Mouse (Mus musculus): ENCODE data around the gene Uggt1.

The Uggt1 gene

GRCm38 (mm10) chr1:36114844-36115243 lies 129.7 kb downstream of the Uggt1 start:
- no peak for DNase-seq (ENCODE audit: low spot score)

GRCm38 (mm10) chr1:36113670-36114069 lies 130.8 kb downstream of the Uggt1 start:
- DNase-seq (ENCODE audit: low spot score) = no peak

- no peak for DNase-seq (ENCODE audit: low spot score)
These were observed 131.9 kb downstream of the Uggt1 start for GRCm38 (mm10) chr1:36112665-36113064.

- DNase-seq (ENCODE audit: low spot score) = no peak
These were observed 134.5 kb downstream of the Uggt1 start for GRCm38 (mm10) chr1:36109987-36110386.

- no peak for DNase-seq (ENCODE audit: low spot score)
These were observed 138.4 kb downstream of the Uggt1 start for GRCm38 (mm10) chr1:36105917-36106706.

GRCm38 (mm10) chr1:36100371-36100770 lies 144.1 kb downstream of the Uggt1 start:
- no peak for DNase-seq (ENCODE audit: low spot score)

GRCm38 (mm10) chr1:36098432-36098831 lies 146.1 kb downstream of the Uggt1 start:
- DNase-seq (ENCODE audit: low spot score) = no peak

- DNase-seq (ENCODE audit: low spot score) = peak; percentile 47
These were observed 148.9 kb downstream of the Uggt1 start for GRCm38 (mm10) chr1:36095423-36096272.

GRCm38 (mm10) chr1:36093741-36094140 lies 150.8 kb downstream of the Uggt1 start:
- no peak for DNase-seq (ENCODE audit: low spot score)

GRCm38 (mm10) chr1:36091246-36091645 lies 153.3 kb downstream of the Uggt1 start:
- no peak for DNase-seq (ENCODE audit: low spot score)

- no peak for DNase-seq (ENCODE audit: low spot score)
These were observed 153.8 kb downstream of the Uggt1 start for GRCm38 (mm10) chr1:36090722-36091110.
